Mouse (Mus musculus) liver, embryonic 14.5 days (tissue): ENCODE results near the gene Atxn7l1. TPM values are rescaled to one million over a fixed set of nuclear protein-coding genes. Genes with fewer than 3 reads are reported as not detected.
"Not testable (repeated sequence)": the region's sequence is repeated elsewhere in the genome, so short reads cannot be mapped to it uniquely, and the experiment has no call there.

ENCODE experiments used
- ATAC-seq: fragments of 200-750 bp; cut with Nextera tagmentation; 2 replicates; pipeline ENCODE4 v1.8.0; 2017; ENCODE audit warnings: moderate number of reproducible peaks, mild to moderate bottlenecking, moderate library complexity; ENCODE audit not compliant: insufficient read depth
- DNase-seq, 3 experiments: peaks; one replicate each; pipeline ENCODE4 v3.0.0-alpha.2; 2012 to 2013; ENCODE audit warnings: low read depth in 3 of 3, low spot score in 3 of 3
- H3K27ac ChIP-seq: fragments of 300-500 bp; sonication (generic); 2 replicates; pipeline ENCODE4 v1.5.1; 2014; ENCODE audit warnings: moderate library complexity, mild to moderate bottlenecking, control low read depth, inconsistent platforms
- H3K27me3 ChIP-seq: fragments of 300-500 bp; sonication (generic); 2 replicates; pipeline ENCODE4 v1.6.1; 2014; ENCODE audit warnings: mild to moderate bottlenecking, low read length, moderate library complexity; ENCODE audit not compliant: control insufficient read depth, insufficient read depth
- H3K36me3 ChIP-seq: fragments of 300-500 bp; sonication (generic); replicated peaks from 2 replicates; pipeline ENCODE4 v1.6.1; 2014; ENCODE audit warnings: low read depth; ENCODE audit not compliant: control insufficient read depth, insufficient read depth
- H3K4me1 ChIP-seq, 2 experiments: fragments of 200-500 bp in 1 of 2; fragments of 300-500 bp in 1 of 2; sonication (generic) in 1 of 2; replicated peaks; 2 replicates each; pipeline ENCODE4 v1.6.1; 2012 to 2014; ENCODE audit warnings: antibody characterized with exemption in 1 of 2, inconsistent platforms in 1 of 2, low read length in 1 of 2; ENCODE audit not compliant: control insufficient read depth in 2 of 2, insufficient read depth in 2 of 2
- H3K4me2 ChIP-seq: fragments of 300-500 bp; sonication (generic); 2 replicates; pipeline ENCODE4 v1.6.1; 2014; ENCODE audit warnings: low read depth, mild to moderate bottlenecking, control low read depth, moderate library complexity
- H3K4me3 ChIP-seq, 2 experiments: fragments of 200-500 bp in 1 of 2; fragments of 300-500 bp in 1 of 2; sonication (generic) in 1 of 2; 2 replicates each; pipeline ENCODE4 v1.5.1; 2012 to 2014; ENCODE audit warnings: low read depth in 2 of 2, low read length in 2 of 2, mild to moderate bottlenecking in 2 of 2, control low read depth in 1 of 2, inconsistent platforms in 1 of 2, moderate library complexity in 1 of 2; ENCODE audit not compliant: insufficient read depth in 1 of 2
- H3K9ac ChIP-seq: fragments of 300-500 bp; sonication (generic); replicated peaks from 2 replicates; pipeline ENCODE4 v1.6.1; 2014; ENCODE audit warnings: mild to moderate bottlenecking, control low read depth, moderate library complexity
- H3K9me3 ChIP-seq: fragments of 300-500 bp; sonication (generic); 2 replicates; pipeline ENCODE4 v1.6.1; 2016; ENCODE audit warnings: low read length, mixed read lengths; ENCODE audit not compliant: control insufficient read depth
- CTCF ChIP-seq: IDR thresholded peaks from 2 replicates; pipeline ENCODE4 v1.5.1; 2016; ENCODE audit warnings: antibody characterized with exemption, low read depth, control low read depth
- EP300 ChIP-seq: IDR thresholded peaks from 2 replicates; pipeline ENCODE4 v1.6.1; 2016; ENCODE audit warnings: antibody characterized with exemption, low read depth
- WGBS: fragments of 180-500 bp; shearing (Covaris S2); extraction: QIAGEN DNeasy Blood & Tissue Kit; methylation state at CpG from one replicate; pipeline ENCODE4 v1.1.7; 2014; ENCODE audit not compliant: insufficient replicate concordance; 5-methylcytosine and 5-hydroxymethylcytosine counted together
- polyA plus RNA-seq, 2 experiments: library from polyadenylated mRNA; depleted of rRNA in 1 of 2; stranded (reverse) in 1 of 2; unstranded in 1 of 2; fragments of >200 nt; fragmentation: Nextera tagmentation in 1 of 2; extraction: Ambion mirVana in 1 of 2; gene quantifications; 2 replicates each; pipeline versions ENCODE4 v1.2.1 to v1.2.3; 2012 to 2014

Gene Atxn7l1
- polyA plus RNA-seq, 2 experiments: 13.3 to 13.9 TPM

DNA sequence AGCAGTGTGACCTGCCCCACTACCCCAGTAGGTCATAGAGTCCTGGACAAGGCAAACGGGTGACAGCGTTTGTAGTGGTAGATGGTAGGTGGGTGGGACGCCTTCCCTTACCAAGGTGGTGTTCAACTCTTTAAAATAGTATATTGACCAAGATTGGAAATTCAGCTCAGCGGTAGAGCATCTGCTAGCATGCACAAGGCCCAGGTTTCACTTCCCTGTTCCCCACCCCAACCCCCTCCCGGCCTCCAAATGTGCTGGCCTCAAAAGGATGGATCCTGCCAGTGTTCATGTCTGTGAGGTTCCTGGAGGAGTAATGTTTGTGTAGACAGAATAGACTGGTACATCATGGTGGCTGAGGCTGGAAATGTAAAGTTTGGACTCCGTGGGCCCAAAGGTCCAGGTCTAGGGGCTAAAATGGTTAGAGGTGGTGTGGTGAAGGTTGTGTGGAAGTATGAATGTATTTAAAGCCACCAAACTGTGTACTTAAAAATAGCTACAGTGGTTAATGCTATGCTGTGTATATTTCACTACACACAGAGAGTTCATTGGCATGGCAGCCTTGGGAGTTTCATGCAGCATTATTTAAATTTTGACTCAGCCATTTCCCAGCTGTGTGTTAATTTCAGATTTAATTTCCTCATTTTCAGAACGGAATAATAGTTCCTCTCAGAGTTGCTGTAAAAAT lies 9.0 kb downstream of the Atxn7l1 start:
- Histone ChIP-seq H3K4me3 (no peak overlapping the region), H3K36me3 (no peaks in the 10 kb centered on the region), H3K9me3 (no peaks in the 10 kb centered on the region), H3K9ac (no peak overlapping the region), H3K4me1 (peaks cover 26 to 28% of the 10 kb centered on the region in 2 experiments), H3K4me2 (no peak overlapping the region), H3K27me3 (no peaks in the 10 kb centered on the region), H3K27ac (no peak overlapping the region)
- ATAC-seq (no peak), DNase-seq (no peak)
- TF ChIP-seq EP300 (no peak), CTCF (no peak)
- WGBS: 80% methylated on average over 7 of the region's 7 CpGs

DNA sequence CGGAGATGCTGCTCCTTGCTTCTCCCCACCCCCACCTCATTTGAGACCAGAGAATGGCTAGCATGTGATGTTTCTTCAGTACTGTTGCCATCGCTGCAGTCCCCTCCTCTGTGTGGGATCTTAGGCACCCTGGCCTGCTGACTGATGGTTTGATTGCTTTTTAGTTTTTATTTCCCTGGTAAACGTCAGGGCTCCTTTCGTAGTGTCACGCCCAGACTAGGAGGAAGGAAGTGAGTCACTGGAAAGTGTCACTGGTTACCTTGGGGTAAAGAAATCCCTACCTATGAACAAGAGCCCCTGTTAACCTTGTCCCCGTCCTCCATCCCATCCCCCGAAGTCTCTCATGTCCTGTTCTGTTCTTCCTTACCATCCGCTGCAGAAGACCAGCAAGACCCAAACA lies 10.8 kb downstream of the Atxn7l1 start:
- Histone ChIP-seq H3K27me3 (no peaks in the 10 kb centered on the region), H3K4me1 (peaks cover 15 to 18% of the 10 kb centered on the region in 2 experiments), H3K36me3 (no peaks in the 10 kb centered on the region), H3K9me3 (no peaks in the 10 kb centered on the region), H3K9ac (no peak overlapping the region), H3K27ac (no peak overlapping the region), H3K4me3 (no peak overlapping the region), H3K4me2 (no peak overlapping the region)
- no peak for DNase-seq
- ATAC-seq: no peak
- 63% methylated on average over 8 of the region's 8 CpGs for WGBS
- TF ChIP-seq CTCF: no peak

DNA sequence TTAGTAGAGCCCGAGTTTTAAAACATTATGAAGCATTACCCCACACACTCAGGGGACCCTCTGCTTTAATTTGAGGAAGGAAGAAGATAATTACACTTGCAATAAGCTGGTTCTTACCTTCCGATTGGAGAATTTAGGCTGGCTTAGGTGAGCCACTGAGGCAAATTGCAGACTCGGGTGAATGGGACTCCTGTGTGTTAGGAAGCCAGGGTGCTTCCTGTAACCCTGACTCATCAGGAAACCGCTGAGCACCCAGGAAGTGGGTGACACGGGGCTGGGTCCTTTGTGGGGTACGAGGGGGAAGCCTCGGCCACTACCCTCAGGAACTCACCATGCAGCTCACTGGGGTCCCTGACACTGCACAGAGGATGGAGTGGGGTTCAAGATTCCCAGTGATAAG lies 12.9 kb downstream of the Atxn7l1 start:
- DNase-seq (no peak), ATAC-seq (no peak)
- H3K27ac ChIP-seq: no peak overlapping the region
- TF ChIP-seq EP300: no peak
- no peak for TF ChIP-seq CTCF
- no peaks in the 10 kb centered on the region for H3K27me3 ChIP-seq
- H3K4me1 ChIP-seq: no peaks in the 10 kb centered on the region
- no peak overlapping the region for H3K9ac ChIP-seq
- no peak overlapping the region for H3K4me2 ChIP-seq
- no peaks in the 10 kb centered on the region for H3K36me3 ChIP-seq
- H3K4me3 ChIP-seq: no peak overlapping the region
- H3K9me3 ChIP-seq: no peaks in the 10 kb centered on the region
- 35% methylated on average over 7 of the region's 7 CpGs for WGBS

- Histone ChIP-seq H3K4me1 (no peaks in the 10 kb centered on the region), H3K4me3 (no peak overlapping the region), H3K36me3 (no peaks in the 10 kb centered on the region), H3K27ac (no peak overlapping the region), H3K27me3 (no peaks in the 10 kb centered on the region), H3K9ac (no peak overlapping the region), H3K9me3 (no peaks in the 10 kb centered on the region), H3K4me2 (no peak overlapping the region)
- DNase-seq (no peak), ATAC-seq (no peak)
- 72% methylated on average over 12 of the region's 12 CpGs for WGBS
- TF ChIP-seq EP300 (no peak), CTCF (no peak)
Measured at GRCm38 (mm10) chr12:33162541-33162940, 15.0 kb downstream of the Atxn7l1 start.

DNA sequence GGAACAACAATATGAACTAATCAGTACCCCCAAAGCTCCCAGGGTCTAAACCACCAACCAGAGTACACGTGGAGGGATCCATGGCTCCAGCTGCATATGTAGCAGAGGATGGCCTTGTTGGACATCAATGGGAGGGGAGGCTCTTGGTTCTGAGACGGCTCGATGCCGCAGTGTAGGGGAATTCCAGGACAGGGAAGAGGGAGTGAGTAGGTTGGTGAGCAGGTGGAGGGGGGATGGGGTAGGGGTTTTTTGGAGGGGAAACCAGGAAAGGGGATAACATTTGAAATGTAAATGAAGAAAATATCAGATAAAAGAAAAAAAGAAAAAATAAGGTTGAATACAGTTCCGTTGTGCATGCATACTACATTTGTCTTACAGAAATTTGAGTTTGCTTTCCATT lies 16.5 kb downstream of the Atxn7l1 start:
- H3K36me3 ChIP-seq, H3K9me3 ChIP-seq, H3K4me2 ChIP-seq, H3K4me1 ChIP-seq, H3K27me3 ChIP-seq, H3K4me3 ChIP-seq, H3K9ac ChIP-seq, ATAC-seq, H3K27ac ChIP-seq, DNase-seq: not testable (repeated sequence)
- 83% methylated on average over 5 of the region's 5 CpGs for WGBS
